Mouse (Mus musculus): ENCODE measurements at regions not wholly inside any gene's neighbourhood (a gene's known extent, or its start where the extent isn't known, plus 50 kb on each side); places are given as distances from the start of the nearest gene placed in this dataset.

DNA sequence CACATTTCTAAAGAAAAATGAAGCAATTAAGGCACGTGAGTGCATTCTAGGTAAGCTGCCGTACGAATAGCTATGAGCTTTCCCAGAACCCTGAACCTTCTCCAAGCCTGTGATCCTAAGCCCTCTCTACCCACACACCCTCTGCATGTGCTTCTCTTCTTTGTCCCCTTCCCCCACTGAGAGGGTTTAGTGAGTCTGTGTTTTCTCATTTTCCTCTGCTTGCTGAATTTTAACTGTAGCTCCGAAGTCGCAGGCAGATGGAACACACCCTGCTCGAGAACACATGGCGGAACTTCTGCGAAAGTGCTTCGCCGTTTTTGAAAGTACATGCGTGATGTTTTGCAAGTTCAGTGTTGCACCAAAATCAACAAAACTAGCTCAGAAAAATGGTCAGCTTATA is 88.3 kb upstream of the Sgk1 start:
- no peak for TF ChIP-seq CTCF (IDR thresholded peaks at IDR 0.05; ENCODE audit: extremely low read depth, insufficient read depth, low read length)
- no peak for TF ChIP-seq POLR2A (IDR thresholded peaks at IDR 0.05; ENCODE audit: extremely low read depth, insufficient read depth, low read length)

Measured in cortical plate, adult 2 months (tissue).